In the genomic region with DNA sequence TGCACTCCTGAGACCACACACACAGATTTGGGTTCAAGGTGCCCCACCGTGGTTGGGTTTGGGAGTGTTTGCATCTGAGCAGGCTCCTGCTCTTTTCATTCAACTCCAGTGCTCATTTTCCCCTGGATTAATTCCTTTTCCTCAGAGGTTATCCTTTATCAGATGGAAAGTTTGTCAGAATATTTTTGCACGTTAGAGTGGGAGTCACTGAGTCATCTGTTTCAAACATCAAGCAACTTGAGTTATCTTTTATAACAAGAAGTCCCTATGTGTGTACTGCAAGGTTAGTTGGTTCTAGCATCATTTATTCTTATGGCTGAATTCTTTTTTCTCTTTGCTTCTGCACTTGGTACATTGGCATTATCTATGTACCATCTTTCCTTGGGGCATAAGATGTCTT, we compare ENCODE assay signal across 23 mouse cellular contexts.
"Had no signal": no experiment of that assay in that cellular context is flagged by ENCODE, and none has a peak within 500 bp of the region (broad histone marks: within the 10 kb centered on the region; RNA-seq: fewer than 3 reads in every experiment).

No protein-coding gene starts in this region.

- DNase-seq: gastrocnemius, adult 2 months; gastrocnemius, postnatal 14 days; gastrocnemius, postnatal 36 days; heart, adult 18-20 months; heart, postnatal 10 days; kidney, adult 11 months; kidney, adult 2 months; kidney, adult 9 months; kidney, postnatal 10 days; kidney, postnatal 25 days; layer of hippocampus, adult 9-11 months; layer of hippocampus, postnatal 36 days; left cerebral cortex, postnatal 4 days had no signal

- H3K27ac ChIP-seq: gastrocnemius, adult 2 months; heart, embryonic 10.5 days; hindbrain, embryonic 13.5 days; hindbrain, embryonic 15.5 days; hindbrain, postnatal 0 days; limb, embryonic 13.5 days; limb, embryonic 15.5 days; liver, embryonic 12.5 days; liver, embryonic 14.5 days had no signal

- H3K4me2 ChIP-seq: heart, embryonic 12.5 days; hindbrain, embryonic 13.5 days; hindbrain, embryonic 15.5 days; limb, embryonic 13.5 days; limb, embryonic 15.5 days; liver, embryonic 12.5 days had no signal

- ATAC-seq: hindbrain, postnatal 0 days; intestine, embryonic 16.5 days; liver, embryonic 12.5 days had no signal

- H3K4me1 ChIP-seq: hindbrain, embryonic 15.5 days; limb, embryonic 13.5 days; limb, embryonic 15.5 days; liver, embryonic 12.5 days had no signal

- H3K27me3 ChIP-seq: heart, embryonic 12.5 days; hindbrain, embryonic 13.5 days; hindbrain, embryonic 15.5 days; limb, embryonic 13.5 days; limb, embryonic 15.5 days; liver, embryonic 12.5 days had no signal

- H3K9ac ChIP-seq: heart, embryonic 12.5 days; hindbrain, embryonic 13.5 days; hindbrain, embryonic 15.5 days; limb, embryonic 13.5 days; limb, embryonic 15.5 days; liver, embryonic 12.5 days; liver, embryonic 14.5 days had no signal

- H3K9me3 ChIP-seq: heart, embryonic 10.5 days; heart, embryonic 12.5 days; hindbrain, embryonic 13.5 days; hindbrain, embryonic 15.5 days; limb, embryonic 13.5 days; limb, embryonic 15.5 days; liver, embryonic 12.5 days had no signal

- H3K36me3 ChIP-seq: heart, embryonic 10.5 days; heart, embryonic 12.5 days; hindbrain, embryonic 13.5 days; hindbrain, embryonic 15.5 days; limb, embryonic 13.5 days; limb, embryonic 15.5 days; liver, embryonic 12.5 days had no signal

- H3K4me3 ChIP-seq: gastrocnemius, adult 2 months; heart, embryonic 10.5 days; heart, embryonic 12.5 days; hindbrain, embryonic 13.5 days; hindbrain, embryonic 15.5 days; limb, embryonic 13.5 days; limb, embryonic 15.5 days; liver, embryonic 12.5 days had no signal
